Mouse (Mus musculus) macrophage (primary cell): ENCODE measurements around the gene Nhlrc4. TPM values are rescaled to one million over a fixed set of nuclear protein-coding genes. Genes with fewer than 3 reads are reported as not detected.
A peak's percentile ranks its signal among the peaks of the same experiment; 100 is the strongest.

ENCODE experiments used
- H3K27ac ChIP-seq: fragments of 350-480 bp; formaldehyde crosslinking; 2 replicates; pipeline ENCODE4 v1.9.0; 2021
- H3K36me3 ChIP-seq: fragments of 350-480 bp; formaldehyde crosslinking; 2 replicates; pipeline ENCODE4 v1.9.0; 2021; ENCODE audit errors: inconsistent target
- H3K4me3 ChIP-seq: fragments of 350-480 bp; formaldehyde crosslinking; 2 replicates; pipeline ENCODE4 v1.9.0; 2021; ENCODE audit errors: inconsistent target
- H3K79me2 ChIP-seq: fragments of 350-480 bp; formaldehyde crosslinking; 2 replicates; pipeline ENCODE4 v1.9.0; 2021; ENCODE audit errors: inconsistent target
- WGBS: methylation state at CpG from one replicate; pipeline ENCODE4 v1.1.7; 2026; ENCODE audit warnings: inconsistent platforms; ENCODE audit not compliant: missing documents; 5-methylcytosine and 5-hydroxymethylcytosine counted together
- polyA plus RNA-seq: library from polyadenylated mRNA; stranded (reverse); fragments of 250-400 nt; gene quantifications from 3 replicates; pipeline ENCODE4 v1.2.4, GENCODE M21; 2018; ENCODE audit warnings: inconsistent platforms

Gene Nhlrc4
- polyA plus RNA-seq, 1 experiment from 2014 or later = not detected

GRCm38 (mm10) chr17:25951225-25951802 lies 6.6 kb upstream of the Nhlrc4 start:
- H3K27ac ChIP-seq = no peak overlapping the region
- H3K4me3 ChIP-seq = no peak overlapping the region
- H3K79me2 ChIP-seq = no peaks in the 10 kb centered on the region
- H3K36me3 ChIP-seq = no peaks in the 10 kb centered on the region
- 2% methylated on average over 32 of the region's 33 CpGs for WGBS

- Histone ChIP-seq H3K4me3 (no peak overlapping the region), H3K27ac (no peak overlapping the region), H3K36me3 (no peaks in the 10 kb centered on the region), H3K79me2 (no peaks in the 10 kb centered on the region)
- WGBS = 0% methylated on average over 3 of the region's 3 CpGs
These were observed 5.9 kb upstream of the Nhlrc4 start for GRCm38 (mm10) chr17:25950706-25951105.

- H3K36me3 ChIP-seq = no peaks in the 10 kb centered on the region
- no peak overlapping the region for H3K27ac ChIP-seq
- WGBS = 90% methylated on average over 5 of the region's 5 CpGs
- no peaks in the 10 kb centered on the region for H3K79me2 ChIP-seq
- no peak overlapping the region for H3K4me3 ChIP-seq
These were observed 5.2 kb upstream of the Nhlrc4 start for GRCm38 (mm10) chr17:25949981-25950380.

GRCm38 (mm10) chr17:25948051-25948450 lies 3.3 kb upstream of the Nhlrc4 start:
- no peaks in the 10 kb centered on the region for H3K36me3 ChIP-seq
- H3K27ac ChIP-seq = no peak overlapping the region
- no peak overlapping the region for H3K4me3 ChIP-seq
- WGBS = 86% methylated on average over 8 of the region's 8 CpGs
- H3K79me2 ChIP-seq = no peaks in the 10 kb centered on the region

DNA sequence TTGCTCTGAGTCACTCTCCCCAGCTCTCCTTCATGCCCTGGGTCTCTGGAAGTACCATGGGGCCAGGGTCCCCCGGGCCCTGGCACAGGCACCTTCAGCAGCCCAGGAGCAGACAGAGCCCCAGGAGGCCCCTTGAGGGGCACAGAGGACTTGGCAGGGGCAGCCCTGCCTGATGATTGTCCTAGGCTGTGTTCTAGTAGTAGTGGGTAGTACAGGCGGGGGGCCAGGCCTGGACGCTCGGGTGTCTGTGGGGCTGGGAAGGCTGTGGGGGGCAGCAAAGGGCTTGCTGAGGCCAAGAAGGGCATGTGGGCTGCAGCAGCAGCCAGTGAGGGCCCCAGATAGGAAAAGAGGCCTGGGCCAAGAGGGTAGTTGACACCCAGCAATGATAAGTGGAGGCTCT lies 2.8 kb upstream of the Nhlrc4 start:
- Histone ChIP-seq H3K79me2 (no peaks in the 10 kb centered on the region), H3K4me3 (no peak overlapping the region), H3K36me3 (no peaks in the 10 kb centered on the region), H3K27ac (no peak overlapping the region)
- 97% methylated on average over 4 of the region's 4 CpGs for WGBS

- H3K79me2 ChIP-seq = no peaks in the 10 kb centered on the region; the same call in 1 of the 2 replicates
- H3K27ac ChIP-seq = no peak overlapping the region
- no peaks in the 10 kb centered on the region for H3K36me3 ChIP-seq
- WGBS = 90% methylated on average over 8 of the region's 8 CpGs
- H3K4me3 ChIP-seq = no peak overlapping the region
These were observed 2.1 kb upstream of the Nhlrc4 start for GRCm38 (mm10) chr17:25946891-25947290.

GRCm38 (mm10) chr17:25946349-25946748 lies 1.6 kb upstream of the Nhlrc4 start:
- no peak overlapping the region for H3K27ac ChIP-seq
- WGBS = 84% methylated on average over 7 of the region's 7 CpGs
- H3K36me3 ChIP-seq = no peaks in the 10 kb centered on the region
- H3K79me2 ChIP-seq = peaks cover 1% of the 10 kb centered on the region; the same call in 1 of the 2 replicates
- no peak overlapping the region for H3K4me3 ChIP-seq

GRCm38 (mm10) chr17:25945517-25946155 lies 875 bp upstream of the Nhlrc4 start:
- 76% methylated on average over 9 of the region's 9 CpGs for WGBS
- Histone ChIP-seq H3K36me3 (no peaks in the 10 kb centered on the region), H3K27ac (no peak overlapping the region), H3K79me2 (peaks cover 9% of the 10 kb centered on the region), H3K4me3 (no peak overlapping the region)

DNA sequence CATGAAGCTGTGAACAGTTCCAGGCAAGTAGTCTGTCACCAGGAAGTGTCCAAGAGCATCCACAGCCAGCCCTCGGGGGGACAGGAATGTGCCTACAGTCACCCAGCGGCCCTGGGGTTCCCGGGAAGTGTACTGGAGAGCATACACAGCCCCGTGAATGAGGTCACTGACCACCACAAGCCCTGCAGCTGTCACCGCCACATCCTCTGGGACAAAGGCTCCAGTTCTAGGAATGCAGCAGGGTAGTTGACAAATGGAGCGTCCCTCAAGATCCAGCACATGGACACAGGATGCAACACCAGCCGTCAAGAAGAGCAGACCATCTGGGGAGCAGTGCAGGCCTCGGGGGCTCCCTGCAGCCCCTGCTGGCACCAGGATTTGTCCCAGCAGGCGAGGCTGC lies 992 bp downstream of the Nhlrc4 start:
- peaks cover 27% of the 10 kb centered on the region for H3K79me2 ChIP-seq
- H3K4me3 ChIP-seq = no peak overlapping the region
- no peak overlapping the region for H3K27ac ChIP-seq
- WGBS = 85% methylated on average over 9 of the region's 9 CpGs
- H3K36me3 ChIP-seq = no peaks in the 10 kb centered on the region

DNA sequence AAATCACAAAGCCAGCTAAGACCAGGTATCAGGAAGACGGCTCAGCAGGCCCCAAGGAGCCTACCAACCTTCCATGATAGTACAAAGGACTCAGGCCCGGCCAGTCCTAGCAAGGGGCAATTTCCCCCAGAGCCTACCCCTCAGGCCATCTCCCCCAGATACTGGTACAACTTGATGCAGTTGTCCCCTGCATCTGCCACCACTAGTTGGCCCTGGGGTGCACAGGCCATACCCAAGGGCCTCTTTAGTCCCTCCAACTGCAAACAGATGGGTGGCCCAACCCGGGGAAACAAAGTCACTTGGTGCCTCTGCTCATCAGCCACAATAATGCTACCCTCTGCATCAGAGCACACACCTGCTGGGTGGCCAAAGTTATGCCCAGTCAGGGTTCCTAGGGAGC lies 1.5 kb downstream of the Nhlrc4 start:
- Histone ChIP-seq H3K36me3 (no peaks in the 10 kb centered on the region), H3K4me3 (no peak overlapping the region), H3K79me2 (peaks cover 33% of the 10 kb centered on the region), H3K27ac (no peak overlapping the region)
- WGBS = 69% methylated on average over 3 of the region's 3 CpGs

DNA sequence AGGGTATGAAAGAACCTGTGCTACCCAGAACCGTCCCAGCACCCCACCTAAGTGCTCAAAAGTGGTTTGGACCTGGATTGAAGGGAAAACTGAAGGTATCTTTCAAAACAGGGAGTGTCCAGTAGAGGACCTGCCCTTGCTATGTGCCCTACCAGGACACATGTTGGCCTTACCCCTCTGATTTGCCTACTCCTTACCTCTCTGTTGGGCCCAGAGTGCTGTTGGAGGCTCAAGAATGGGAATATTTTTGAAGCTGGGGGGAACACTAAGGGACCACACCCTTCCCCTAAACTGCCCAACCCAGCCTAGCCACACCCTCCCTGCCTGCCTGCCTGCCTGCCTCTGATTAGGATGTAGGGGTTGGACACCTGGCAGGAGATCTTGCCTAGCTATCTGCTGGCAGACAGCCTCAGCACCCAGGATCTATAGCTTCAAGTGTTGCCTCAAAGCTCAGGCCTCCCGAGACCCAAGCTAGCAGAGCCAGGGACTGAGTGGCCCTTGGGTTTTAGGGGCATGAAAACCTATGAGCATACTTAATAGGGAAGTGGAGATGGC lies 2.1 kb downstream of the Nhlrc4 start:
- 94% methylated on average over 2 of the region's 2 CpGs for WGBS
- Histone ChIP-seq H3K36me3 (0 out of 2 replicates have a peak, but pooled peaks cover 1% of the 10 kb centered on the region), H3K27ac (peak overlapping the region; percentile 52; the same call in 1 of the 2 replicates), H3K79me2 (peaks cover 34% of the 10 kb centered on the region), H3K4me3 (no peak overlapping the region)

DNA sequence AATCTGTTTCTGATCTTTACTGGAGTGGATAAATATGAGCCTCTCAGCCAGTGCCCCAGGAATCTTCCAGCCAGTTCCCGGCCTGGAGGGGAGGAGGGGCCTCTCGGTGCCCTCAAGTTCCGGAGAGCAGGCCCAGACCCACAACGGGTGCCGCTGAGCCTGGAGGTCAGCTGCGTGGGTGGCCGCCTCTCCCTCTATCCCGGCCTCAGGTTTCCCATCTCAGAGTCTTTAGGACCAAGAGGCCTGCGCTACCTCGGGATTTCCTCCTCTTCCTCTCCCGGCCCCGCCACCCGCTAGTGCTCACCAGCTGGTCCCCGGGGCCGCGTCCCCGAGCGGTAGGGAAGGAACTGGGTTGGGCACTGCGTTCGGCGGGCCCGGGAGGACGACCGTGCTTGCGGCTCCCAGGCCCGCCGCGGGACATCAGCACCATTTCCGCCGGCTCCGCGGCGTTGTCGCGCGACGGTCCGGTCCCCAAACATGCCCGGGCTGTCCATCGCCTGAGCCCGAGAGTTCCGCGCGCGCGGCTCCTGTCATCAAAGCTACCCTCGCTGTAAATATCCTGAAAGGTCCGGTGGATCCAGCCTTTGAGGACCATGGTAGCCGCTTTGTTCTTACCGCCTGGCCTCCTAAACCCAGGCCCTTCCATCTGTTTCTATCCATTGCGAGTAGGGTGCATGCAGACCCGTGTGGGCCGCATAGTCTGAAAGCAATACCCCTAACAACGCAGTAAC lies 3.1 kb downstream of the Nhlrc4 start:
- Histone ChIP-seq H3K4me3 (peak overlapping the region; percentile 60), H3K79me2 (peaks cover 34% of the 10 kb centered on the region), H3K36me3 (peaks cover 11% of the 10 kb centered on the region; the same call in 1 of the 2 replicates), H3K27ac (peak overlapping the region; percentile 52)
- 4% methylated on average over 45 of the region's 54 CpGs for WGBS

DNA sequence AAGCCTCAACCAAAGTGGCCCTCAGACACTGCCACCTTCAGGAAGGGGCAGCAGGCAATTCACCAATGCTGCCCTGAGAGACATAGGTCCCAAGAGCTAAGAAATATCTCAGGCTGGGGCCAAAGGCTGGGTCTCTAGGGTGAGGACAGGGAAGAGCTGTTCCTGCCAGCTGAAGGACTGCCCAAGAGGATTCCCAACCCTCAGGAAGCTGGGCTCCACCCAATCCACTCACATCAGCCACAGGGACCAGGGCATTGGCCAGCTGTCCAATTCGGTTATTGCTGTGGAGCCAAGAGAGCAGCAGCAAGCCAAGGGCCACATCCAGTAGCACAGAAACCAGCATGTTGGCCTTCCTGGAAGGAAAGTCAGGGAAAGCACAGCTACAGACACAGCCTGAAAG lies 10.2 kb downstream of the Nhlrc4 start:
- Histone ChIP-seq H3K79me2 (peaks cover 14% of the 10 kb centered on the region; the same call in 1 of the 2 replicates), H3K36me3 (peaks cover 77% of the 10 kb centered on the region), H3K27ac (no peak overlapping the region), H3K4me3 (no peak overlapping the region)
- 75% methylated on average over 1 of the region's 1 CpGs for WGBS

GRCm38 (mm10) chr17:25925348-25925747 lies 19.4 kb downstream of the Nhlrc4 start:
- H3K79me2 ChIP-seq = no peaks in the 10 kb centered on the region
- H3K27ac ChIP-seq = no peak overlapping the region
- WGBS = 86% methylated on average over 2 of the region's 2 CpGs
- H3K36me3 ChIP-seq = peaks cover 25% of the 10 kb centered on the region
- H3K4me3 ChIP-seq = no peak overlapping the region

- Histone ChIP-seq H3K79me2 (peaks cover 22% of the 10 kb centered on the region), H3K4me3 (no peak overlapping the region), H3K36me3 (peaks cover 11% of the 10 kb centered on the region), H3K27ac (no peak overlapping the region)
- WGBS = 68% methylated on average over 5 of the region's 5 CpGs
These were observed 22.6 kb downstream of the Nhlrc4 start for GRCm38 (mm10) chr17:25922120-25922519.
